In genomic region chr11:33512854-33513375, GRCm38 (mm10) we compare ENCODE assay signal across 8 mouse cellular contexts. TPM values are rescaled to one million over a fixed set of nuclear protein-coding genes. Genes with fewer than 3 reads are reported as not detected.
DNase-seq lines count a peak whose midpoint lies in the region; ATAC-seq and TF ChIP-seq lines count a peak whose summit lies in the region.

No protein-coding gene starts in this region.

- peak overlapping the region; percentile 93 for H3K4me3 ChIP-seq in embryonic facial prominence, embryonic 14.5 days (ENCODE audit: low read depth, low read length)
- H3K4me3 ChIP-seq in intestine, postnatal 0 days (ENCODE audit: low read depth, low read length): peak overlapping the region; percentile 69
- H3K4me3 ChIP-seq in spleen, adult 2 months (ENCODE audit: extremely low read depth, insufficient read depth, insufficient read length): peak overlapping the region; percentile 35; the same call in 1 of the 2 replicates

- H3K27me3 ChIP-seq in embryonic facial prominence, embryonic 14.5 days (replicated peaks; ENCODE audit: control insufficient read depth, insufficient read depth, low read length): no peaks in the 10 kb centered on the region
- H3K27me3 ChIP-seq in intestine, postnatal 0 days (replicated peaks; ENCODE audit: control insufficient read depth, insufficient read depth, low read length): no peaks in the 10 kb centered on the region
- H3K27me3 ChIP-seq in spleen, adult 2 months (ENCODE audit: control insufficient read depth, insufficient read depth, low read length): peaks cover 6% of the 10 kb centered on the region; the same call in 1 of the 2 replicates

- no peaks in the 10 kb centered on the region for H3K4me1 ChIP-seq in embryonic facial prominence, embryonic 14.5 days (ENCODE audit: control insufficient read depth, insufficient read depth, low read length)
- H3K4me1 ChIP-seq in intestine, postnatal 0 days (replicated peaks; ENCODE audit: control insufficient read depth, insufficient read depth, low read length): no peaks in the 10 kb centered on the region
- peaks cover 3% of the 10 kb centered on the region; the same call in 1 of the 2 replicates for H3K4me1 ChIP-seq in spleen, adult 2 months (ENCODE audit: control insufficient read depth, insufficient read depth, insufficient read length)

- TF ChIP-seq CTCF in intestine, postnatal 0 days (IDR thresholded peaks at IDR 0.05; ENCODE audit: low read depth): peak; percentile 58
- no peak for TF ChIP-seq CTCF in spleen, adult 2 months (IDR thresholded peaks at IDR 0.05; ENCODE audit: extremely low read depth, insufficient read depth, insufficient read length, insufficient replicate concordance)

- H3K4me2 ChIP-seq in embryonic facial prominence, embryonic 14.5 days (ENCODE audit: low read depth, low read length): peak overlapping the region; percentile 77
- H3K4me2 ChIP-seq in intestine, postnatal 0 days (replicated peaks; ENCODE audit: low read depth): peak overlapping the region; percentile 97

- H3K27ac ChIP-seq in embryonic facial prominence, embryonic 14.5 days (replicated peaks; ENCODE audit: low read depth, low read length): peak overlapping the region; percentile 70; the same call in 1 of the 2 replicates
- H3K27ac ChIP-seq in intestine, postnatal 0 days (ENCODE audit: low read depth, low read length): peak overlapping the region; percentile 36; the same call in 1 of the 2 replicates
- no peak overlapping the region for H3K27ac ChIP-seq in spleen, adult 2 months (ENCODE audit: insufficient read depth, low read length)

- no peaks in the 10 kb centered on the region for H3K9me3 ChIP-seq in embryonic facial prominence, embryonic 14.5 days (ENCODE audit: control insufficient read depth, low read length)
- H3K9me3 ChIP-seq in intestine, postnatal 0 days (ENCODE audit: control insufficient read depth): no peaks in the 10 kb centered on the region

- ATAC-seq in embryonic facial prominence, embryonic 14.5 days (ENCODE audit: low read depth): peak; percentile 90
- ATAC-seq in intestine, postnatal 0 days: peak; percentile 89
- ATAC-seq in megakaryocyte-erythroid progenitor cell, adult 5-6 weeks (replicated peaks; ENCODE audit: low FRiP score, low TSS enrichment, poor library complexity, severe bottlenecking): peak; percentile 98

- under 1% methylated on average over 22 of the region's 43 CpGs for WGBS in embryonic facial prominence, embryonic 14.5 days
- WGBS in intestine, postnatal 0 days: under 1% methylated on average over 43 of the region's 43 CpGs
- 2% methylated on average over 39 of the region's 43 CpGs for WGBS in spleen, adult 2 months

- DNase-seq in urinary bladder, adult 18-20 months (ENCODE audit: low spot score in 2 of 2): peak; percentile 2 to 21
- DNase-seq in urinary bladder, postnatal 10 days (ENCODE audit: low spot score): no peak
- peak; percentile 85 for DNase-seq in embryonic facial prominence, embryonic 14.5 days (ENCODE audit: low spot score)
- DNase-seq in heart, adult 11 months: peak; percentile 95
- peak; percentile 54 to 66 for DNase-seq in left cerebral cortex, postnatal 25 days (ENCODE audit: low spot score in 2 of 2)
- DNase-seq in spleen, adult 2 months (ENCODE audit: low read depth in 1 of 2, low spot score in 2 of 2): peak in 1 of 2 experiments; percentile 3

- no peak for TF ChIP-seq POLR2A in spleen, adult 2 months (IDR thresholded peaks at IDR 0.05; ENCODE audit: low read depth, low read length)

- intact Hi-C loops in left cerebral cortex, postnatal 25 days (cut with DNase I): no loop called here

- peak overlapping the region; percentile 84 for H3K9ac ChIP-seq in embryonic facial prominence, embryonic 14.5 days (ENCODE audit: low read depth, low read length)
- peak overlapping the region; percentile 84 for H3K9ac ChIP-seq in intestine, postnatal 0 days (ENCODE audit: low read depth, low read length)

- H3K36me3 ChIP-seq in embryonic facial prominence, embryonic 14.5 days (ENCODE audit: control insufficient read depth, insufficient read depth, low read length): no peaks in the 10 kb centered on the region
- no peaks in the 10 kb centered on the region for H3K36me3 ChIP-seq in intestine, postnatal 0 days (ENCODE audit: control insufficient read depth, insufficient read depth)
- no peaks in the 10 kb centered on the region for H3K36me3 ChIP-seq in spleen, adult 2 months (ENCODE audit: control insufficient read depth, insufficient read depth, low read length)

RNA-seq across cellular contexts. Expression of gene Ranbp17, which starts 0.6 kb away (rescaled TPM):
- 5.7 and 7.8 TPM in 2 replicates for polyA plus RNA-seq in embryonic facial prominence, embryonic 14.5 days (2014; fragmentation: Nextera tagmentation; extraction: Ambion mirVana)
- 0.92 and 1.1 TPM in 2 replicates for polyA plus RNA-seq in intestine, postnatal 0 days (2015; fragmentation: Nextera tagmentation; extraction: Ambion mirVana)
- total RNA-seq in left cerebral cortex, postnatal 25 days (2021): 1 to 10 TPM; 6.0 to 8.0 TPM
- 8.6 and 9.7 TPM in 2 replicates for total RNA-seq in megakaryocyte-erythroid progenitor cell, adult 5-6 weeks (2014; fragmentation: Nextera tagmentation)
- total RNA-seq in megakaryocyte-erythroid progenitor cell, adult 5-6 weeks (2017): 5.9 and 6.6 TPM in 2 replicates
- polyA plus RNA-seq in spleen, adult 2 months (2012; rRNA removed): 0.14 and 0.20 TPM in 2 replicates

Comparison
In these comparisons a context has a peak if more than half of its experiments do, and no peak if none do; other contexts are left out.
1. H3K4me3 ChIP-seq: peak in every context shown above with its lines; median percentile 93 in embryonic facial prominence, embryonic 14.5 days; 69 in intestine, postnatal 0 days; 35 in spleen, adult 2 months.